Mouse (Mus musculus): Measurements from ENCODE around the gene Tstd3. TPM values are rescaled to one million over a fixed set of nuclear protein-coding genes. Genes with fewer than 3 reads are reported as not detected.
"Not testable (repeated sequence)": the region's sequence is repeated elsewhere in the genome, so short reads cannot be mapped to it uniquely, and the experiment has no call there.

The Tstd3 gene
- polyA plus RNA-seq, 1 experiment from 2014 or later = 12.9 TPM

DNA sequence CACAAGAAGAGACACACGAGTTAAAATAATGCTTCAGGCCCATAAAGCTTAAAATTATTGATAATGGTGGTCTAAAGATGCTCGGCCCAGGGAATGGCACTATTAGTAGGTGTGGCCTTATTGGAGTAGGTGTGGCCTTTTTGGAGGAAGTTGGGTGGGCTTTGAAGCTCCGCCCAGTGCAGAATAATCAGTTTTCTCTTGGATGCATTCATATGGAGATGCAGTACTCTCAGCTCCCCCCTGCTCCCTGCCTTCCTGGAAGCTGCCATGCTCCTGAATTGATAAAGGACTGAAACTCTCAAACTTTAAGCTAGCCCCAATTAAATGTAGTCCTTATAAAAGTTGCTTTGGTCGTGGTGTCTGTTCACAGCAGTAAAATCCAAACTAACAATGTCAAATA lies 3.2 kb downstream of the Tstd3 start:
- H3K4me2 ChIP-seq (ENCODE audit: low read depth, low read length) = no peak overlapping the region
- WGBS (ENCODE audit: insufficient replicate concordance) = 71% methylated on average over 4 of the region's 4 CpGs
- H3K9me3 ChIP-seq (replicated peaks; ENCODE audit: control insufficient read depth, low read length) = no peaks in the 10 kb centered on the region
- H3K27ac ChIP-seq (ENCODE audit: low read length) = no peak overlapping the region
- peaks cover 3% of the 10 kb centered on the region; the same call in 1 of the 2 replicates for H3K4me1 ChIP-seq (ENCODE audit: control insufficient read depth, low read depth, low read length)
- no peaks in the 10 kb centered on the region for H3K27me3 ChIP-seq (ENCODE audit: control insufficient read depth, insufficient read depth, low read depth, low read length)
- H3K36me3 ChIP-seq (ENCODE audit: control insufficient read depth, insufficient read depth) = peaks cover 5% of the 10 kb centered on the region
- no peak overlapping the region for H3K4me3 ChIP-seq (ENCODE audit: low read depth, low read length)
- ATAC-seq (ENCODE audit: low read depth) = no peak
- no peak overlapping the region for H3K9ac ChIP-seq (ENCODE audit: low read depth, low read length)

DNA sequence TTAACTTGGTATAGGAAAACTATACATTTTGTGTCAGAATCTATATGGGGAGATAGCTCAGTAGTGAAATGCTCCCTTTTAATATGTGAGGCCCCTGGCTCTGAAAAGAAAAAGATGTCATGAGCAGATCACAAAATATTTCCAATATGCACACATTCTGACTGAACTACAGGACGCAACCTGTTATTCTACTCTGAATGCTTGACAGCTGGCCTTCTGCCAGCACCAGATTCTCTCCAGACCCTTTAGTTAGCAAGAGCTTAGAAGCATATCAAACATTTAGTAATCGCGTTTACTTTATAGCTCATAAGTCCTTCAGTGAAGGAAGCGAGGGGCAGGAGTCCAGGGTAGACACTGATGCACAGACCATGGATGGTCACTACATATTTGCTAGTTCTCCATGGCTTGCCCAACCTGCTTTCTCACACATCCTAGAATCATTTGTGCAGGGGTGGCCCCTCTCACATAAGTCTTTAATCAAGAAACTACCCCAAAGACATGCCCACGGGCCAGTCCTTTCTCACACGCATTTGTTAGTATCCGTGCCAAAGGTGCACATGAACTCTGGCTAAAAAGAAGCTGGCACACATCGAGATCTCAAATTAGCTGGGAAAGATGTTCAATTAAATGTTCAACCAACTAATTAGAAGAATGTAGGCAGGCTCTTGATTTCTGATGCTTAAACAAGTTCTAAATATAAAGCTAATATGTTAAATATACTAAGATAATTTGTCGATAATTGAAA lies 5.4 kb downstream of the Tstd3 start:
- Histone ChIP-seq H3K36me3 (ENCODE audit: control insufficient read depth, insufficient read depth) (peaks cover 5% of the 10 kb centered on the region), H3K27ac (ENCODE audit: low read length) (no peak overlapping the region), H3K4me2 (ENCODE audit: low read depth, low read length) (no peak overlapping the region), H3K4me1 (ENCODE audit: control insufficient read depth, low read depth, low read length) (peaks cover 3% of the 10 kb centered on the region; the same call in 1 of the 2 replicates), H3K4me3 (ENCODE audit: low read depth, low read length) (no peak overlapping the region), H3K9me3 (replicated peaks; ENCODE audit: control insufficient read depth, low read length) (no peaks in the 10 kb centered on the region), H3K27me3 (ENCODE audit: control insufficient read depth, insufficient read depth, low read depth, low read length) (no peaks in the 10 kb centered on the region), H3K9ac (ENCODE audit: low read depth, low read length) (no peak overlapping the region)
- no peak for ATAC-seq (ENCODE audit: low read depth)
- 86% methylated on average over 9 of the region's 9 CpGs for WGBS (ENCODE audit: insufficient replicate concordance)

DNA sequence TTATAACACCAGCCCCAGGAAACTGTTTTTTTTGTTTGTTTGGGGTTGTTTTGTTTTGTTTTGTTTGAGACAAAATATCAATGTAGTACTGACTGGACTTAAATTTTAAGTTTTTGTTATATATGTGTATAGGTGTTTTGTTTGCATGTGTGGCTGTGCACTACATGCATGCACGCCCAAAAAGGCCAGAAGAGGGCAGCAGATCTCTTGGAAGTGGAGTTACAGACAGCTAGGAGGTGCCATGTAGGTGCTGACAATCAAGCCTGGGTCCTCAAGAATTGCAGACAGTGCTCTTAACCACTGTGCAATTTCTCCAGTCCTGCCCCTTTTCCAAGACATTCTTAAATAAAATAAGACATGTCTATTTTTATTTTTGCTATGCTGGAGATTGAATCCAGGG lies 8.2 kb downstream of the Tstd3 start:
- ATAC-seq (ENCODE audit: low read depth) = no peak
- Histone ChIP-seq H3K27ac (ENCODE audit: low read length) (no peak overlapping the region), H3K4me3 (ENCODE audit: low read depth, low read length) (no peak overlapping the region), H3K9me3 (replicated peaks; ENCODE audit: control insufficient read depth, low read length) (no peaks in the 10 kb centered on the region), H3K4me2 (ENCODE audit: low read depth, low read length) (no peak overlapping the region), H3K36me3 (ENCODE audit: control insufficient read depth, insufficient read depth) (peaks cover 5% of the 10 kb centered on the region), H3K9ac (ENCODE audit: low read depth, low read length) (no peak overlapping the region), H3K4me1 (ENCODE audit: control insufficient read depth, low read depth, low read length) (peaks cover 5% of the 10 kb centered on the region; the same call in 1 of the 2 replicates), H3K27me3 (ENCODE audit: control insufficient read depth, insufficient read depth, low read depth, low read length) (no peaks in the 10 kb centered on the region)
- 25% methylated on average over 1 of the region's 1 CpGs for WGBS (ENCODE audit: insufficient replicate concordance)

DNA sequence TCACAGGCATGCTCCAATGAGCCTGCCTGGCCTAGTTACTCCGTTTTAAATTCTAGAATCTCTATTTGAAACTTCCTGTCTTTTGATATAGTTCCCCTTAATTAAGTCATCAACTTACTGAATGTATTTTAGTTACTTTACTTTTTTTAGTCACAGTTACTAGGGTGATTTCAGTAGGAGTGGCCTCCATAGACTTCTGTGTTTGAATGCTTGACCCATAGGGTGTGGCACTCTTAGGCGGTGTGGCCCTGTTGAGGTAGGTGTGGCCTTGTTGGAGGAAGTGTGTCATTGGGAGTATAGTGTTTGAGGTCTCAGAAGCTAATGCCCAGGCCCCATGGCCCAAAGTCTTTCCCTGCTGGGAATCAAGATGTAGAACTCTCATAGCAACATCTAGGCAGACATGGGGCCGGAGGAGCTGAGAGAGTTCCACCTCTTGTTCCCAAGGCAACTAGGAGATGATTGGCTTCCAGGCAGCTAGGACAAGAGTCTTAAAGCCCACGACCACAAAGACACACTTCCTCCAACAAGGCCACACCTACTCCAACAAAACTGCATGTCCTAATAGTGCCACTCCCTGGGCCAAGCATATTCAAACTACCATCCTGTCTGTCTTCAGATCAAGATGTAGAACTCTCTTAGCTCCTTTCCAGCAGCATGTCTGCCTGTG lies 11.8 kb downstream of the Tstd3 start:
- peak; percentile 85 for ATAC-seq (ENCODE audit: low read depth)

GRCm38 (mm10) chr4:21745723-21746122 lies 21.3 kb downstream of the Tstd3 start:
- no peak overlapping the region for H3K27ac ChIP-seq (ENCODE audit: low read length)
- WGBS (ENCODE audit: insufficient replicate concordance) = 78% methylated on average over 5 of the region's 5 CpGs
- H3K36me3 ChIP-seq (ENCODE audit: control insufficient read depth, insufficient read depth) = no peaks in the 10 kb centered on the region
- ATAC-seq (ENCODE audit: low read depth) = no peak
- no peaks in the 10 kb centered on the region for H3K27me3 ChIP-seq (ENCODE audit: control insufficient read depth, insufficient read depth, low read depth, low read length)
- no peaks in the 10 kb centered on the region for H3K9me3 ChIP-seq (replicated peaks; ENCODE audit: control insufficient read depth, low read length)
- no peaks in the 10 kb centered on the region for H3K4me1 ChIP-seq (ENCODE audit: control insufficient read depth, low read depth, low read length)
- no peak overlapping the region for H3K4me3 ChIP-seq (ENCODE audit: low read depth, low read length)
- no peak overlapping the region for H3K9ac ChIP-seq (ENCODE audit: low read depth, low read length)
- H3K4me2 ChIP-seq (ENCODE audit: low read depth, low read length) = no peak overlapping the region

More for the DNA sequence above, 11.8 kb downstream of the Tstd3 start:
- no peak overlapping the region for H3K27ac ChIP-seq (ENCODE audit: low read length)
- H3K36me3 ChIP-seq (ENCODE audit: control insufficient read depth, insufficient read depth) = peaks cover 5% of the 10 kb centered on the region
- H3K4me1 ChIP-seq (ENCODE audit: control insufficient read depth, low read depth, low read length) = peaks cover 5% of the 10 kb centered on the region; the same call in 1 of the 2 replicates
- H3K9me3 ChIP-seq (replicated peaks; ENCODE audit: control insufficient read depth, low read length) = no peaks in the 10 kb centered on the region
- no peak overlapping the region for H3K4me3 ChIP-seq (ENCODE audit: low read depth, low read length)
- H3K27me3 ChIP-seq (ENCODE audit: control insufficient read depth, insufficient read depth, low read depth, low read length) = no peaks in the 10 kb centered on the region
- no peak overlapping the region for H3K4me2 ChIP-seq (ENCODE audit: low read depth, low read length)
- WGBS (ENCODE audit: insufficient replicate concordance) = 37% methylated on average over 4 of the region's 4 CpGs
- no peak overlapping the region for H3K9ac ChIP-seq (ENCODE audit: low read depth, low read length)

DNA sequence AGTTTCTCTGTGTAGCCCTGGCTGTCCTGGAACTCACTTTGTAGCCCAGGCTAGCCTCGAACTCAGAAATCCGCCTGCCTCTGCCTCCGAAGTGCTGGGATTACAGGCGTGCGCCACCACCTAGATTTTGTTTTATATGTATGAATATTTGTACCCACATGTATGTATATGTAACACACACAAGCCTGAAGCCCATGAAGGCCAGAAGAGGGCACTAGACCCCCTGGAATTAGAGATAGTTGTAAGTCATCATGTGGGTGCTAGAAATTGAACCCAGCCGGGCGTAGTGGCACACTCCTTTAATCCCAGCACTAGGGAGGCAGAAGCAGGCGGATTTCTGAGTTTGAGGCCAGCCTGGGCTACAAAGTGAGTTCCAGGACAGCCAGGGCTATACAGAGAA lies 22.9 kb downstream of the Tstd3 start:
- not testable (repeated sequence) for H3K27ac ChIP-seq (ENCODE audit: low read length); H3K4me1 ChIP-seq (ENCODE audit: control insufficient read depth, low read depth, low read length); H3K27me3 ChIP-seq (ENCODE audit: control insufficient read depth, insufficient read depth, low read depth, low read length); H3K9me3 ChIP-seq (replicated peaks; ENCODE audit: control insufficient read depth, low read length); H3K4me2 ChIP-seq (ENCODE audit: low read depth, low read length); ATAC-seq (ENCODE audit: low read depth); H3K9ac ChIP-seq (ENCODE audit: low read depth, low read length); H3K36me3 ChIP-seq (ENCODE audit: control insufficient read depth, insufficient read depth); H3K4me3 ChIP-seq (ENCODE audit: low read depth, low read length)
- WGBS (ENCODE audit: insufficient replicate concordance) = 84% methylated on average over 8 of the region's 8 CpGs

DNA sequence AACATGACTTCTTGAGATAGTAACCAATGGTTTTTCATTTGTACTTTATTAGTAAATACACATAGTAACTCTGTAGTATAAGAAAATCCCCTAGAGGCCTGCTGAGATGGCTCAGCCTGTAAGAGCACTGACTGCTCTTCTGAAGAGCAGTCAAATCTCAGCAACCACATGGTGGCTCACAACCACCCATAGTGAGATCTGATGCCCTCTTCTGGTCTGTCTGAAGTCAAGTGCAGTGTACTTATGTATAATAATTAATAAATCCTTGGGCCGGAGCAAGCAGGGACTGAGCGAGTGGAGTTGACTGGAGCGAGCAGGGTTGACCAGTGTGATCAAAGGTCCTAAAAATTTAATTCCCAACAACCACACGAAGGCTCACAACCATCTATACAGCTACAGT lies 27.8 kb downstream of the Tstd3 start:
- Histone ChIP-seq H3K9ac (ENCODE audit: low read depth, low read length) (no peak overlapping the region), H3K27me3 (ENCODE audit: control insufficient read depth, insufficient read depth, low read depth, low read length) (no peaks in the 10 kb centered on the region), H3K9me3 (replicated peaks; ENCODE audit: control insufficient read depth, low read length) (no peaks in the 10 kb centered on the region), H3K4me2 (ENCODE audit: low read depth, low read length) (no peak overlapping the region), H3K4me1 (ENCODE audit: control insufficient read depth, low read depth, low read length) (no peaks in the 10 kb centered on the region), H3K27ac (ENCODE audit: low read length) (no peak overlapping the region), H3K36me3 (ENCODE audit: control insufficient read depth, insufficient read depth) (no peaks in the 10 kb centered on the region), H3K4me3 (ENCODE audit: low read depth, low read length) (no peak overlapping the region)
- ATAC-seq (ENCODE audit: low read depth) = no peak
- WGBS (ENCODE audit: insufficient replicate concordance) = 77% methylated on average over 4 of the region's 4 CpGs

- WGBS (ENCODE audit: insufficient replicate concordance) = 0% methylated on average over 37 of the region's 37 CpGs
- ATAC-seq (ENCODE audit: low read depth) = peak; percentile 99
Measured at GRCm38 (mm10) chr4:21727615-21728165, 39.3 kb downstream of the Tstd3 start, which contains the start of gene Ccnc. Ccnc (plus strand) TSS chr4:21727701.

More at GRCm38 (mm10) chr4:21727615-21728165, 39.3 kb downstream of the Tstd3 start, which contains the start of gene Ccnc:
- Histone ChIP-seq H3K9ac (ENCODE audit: low read depth, low read length) (peak within 1 kb of the TSS; percentile 56), H3K4me2 (ENCODE audit: low read depth, low read length) (peak within 1 kb of the TSS; percentile 92), H3K36me3 (ENCODE audit: control insufficient read depth, insufficient read depth) (peaks cover under 1% of the 10 kb centered on the region; the same call in 1 of the 2 replicates), H3K27me3 (ENCODE audit: control insufficient read depth, insufficient read depth, low read depth, low read length) (no peaks in the 10 kb centered on the region), H3K9me3 (replicated peaks; ENCODE audit: control insufficient read depth, low read length) (no peaks in the 10 kb centered on the region), H3K27ac (ENCODE audit: low read length) (peak within 1 kb of the TSS; percentile 84), H3K4me1 (ENCODE audit: control insufficient read depth, low read depth, low read length) (peaks cover 5% of the 10 kb centered on the region), H3K4me3 (ENCODE audit: low read depth, low read length) (peak within 1 kb of the TSS; percentile 62)

All from liver, embryonic 16.5 days (tissue).